Mouse (Mus musculus): ENCODE results near the gene Hecw2.
A peak's percentile ranks its signal among the peaks of the same experiment; 100 is the strongest.

The Hecw2 gene

GRCm38 (mm10) chr1:53791343-53791742 lies 403.6 kb downstream of the Hecw2 start:
- peak; percentile 70 to 80 for DNase-seq (ENCODE audit: low read depth in 2 of 2, low spot score in 2 of 2)

- DNase-seq (ENCODE audit: low read depth in 2 of 2, low spot score in 2 of 2) = peak; percentile 75 to 83
Observed at GRCm38 (mm10) chr1:53784721-53785418, 410.1 kb downstream of the Hecw2 start, which contains the start of gene Stk17b. Gene Stk17b (minus strand): TSS chr1:53785224.

GRCm38 (mm10) chr1:53784291-53784720 lies 410.7 kb downstream of the Hecw2 start:
- peak; percentile 62 to 74 for DNase-seq (ENCODE audit: low read depth in 2 of 2, low spot score in 2 of 2)

- DNase-seq (ENCODE audit: low read depth in 2 of 2, low spot score in 2 of 2) = no peak
Observed at GRCm38 (mm10) chr1:53782956-53783355, 412.0 kb downstream of the Hecw2 start.

GRCm38 (mm10) chr1:53782079-53782478 lies 412.9 kb downstream of the Hecw2 start:
- DNase-seq (ENCODE audit: low read depth in 2 of 2, low spot score in 2 of 2) = no peak

- DNase-seq (ENCODE audit: low read depth in 2 of 2, low spot score in 2 of 2) = peak in 1 of 2 experiments; percentile 37
Observed at GRCm38 (mm10) chr1:53781311-53781710, 413.7 kb downstream of the Hecw2 start.

- DNase-seq (ENCODE audit: low read depth in 2 of 2, low spot score in 2 of 2) = no peak
Observed at GRCm38 (mm10) chr1:53776176-53776905, 418.6 kb downstream of the Hecw2 start.

GRCm38 (mm10) chr1:53775545-53775944 lies 419.4 kb downstream of the Hecw2 start:
- DNase-seq (ENCODE audit: low read depth in 2 of 2, low spot score in 2 of 2) = no peak

- no peak for DNase-seq (ENCODE audit: low read depth in 2 of 2, low spot score in 2 of 2)
Observed at GRCm38 (mm10) chr1:53775036-53775435, 419.9 kb downstream of the Hecw2 start.

- DNase-seq (ENCODE audit: low read depth in 2 of 2, low spot score in 2 of 2) = no peak
Observed at GRCm38 (mm10) chr1:53774571-53774970, 420.4 kb downstream of the Hecw2 start.

- peak; percentile 82 to 92 for DNase-seq (ENCODE audit: low read depth in 2 of 2, low spot score in 2 of 2)
Observed at GRCm38 (mm10) chr1:53773994-53774393, 421.0 kb downstream of the Hecw2 start.

GRCm38 (mm10) chr1:53772967-53773366 lies 422.0 kb downstream of the Hecw2 start:
- no peak for DNase-seq (ENCODE audit: low read depth in 2 of 2, low spot score in 2 of 2)

GRCm38 (mm10) chr1:53771476-53771875 lies 423.5 kb downstream of the Hecw2 start:
- DNase-seq (ENCODE audit: low read depth in 2 of 2, low spot score in 2 of 2) = no peak

- DNase-seq (ENCODE audit: low read depth in 2 of 2, low spot score in 2 of 2) = no peak
Observed at GRCm38 (mm10) chr1:53766112-53766511, 428.9 kb downstream of the Hecw2 start.

- DNase-seq (ENCODE audit: low read depth in 2 of 2, low spot score in 2 of 2) = no peak
Observed at GRCm38 (mm10) chr1:53757316-53757715, 437.7 kb downstream of the Hecw2 start.
